ENCODE assay signal across 22 mouse cellular contexts in the genomic region with DNA sequence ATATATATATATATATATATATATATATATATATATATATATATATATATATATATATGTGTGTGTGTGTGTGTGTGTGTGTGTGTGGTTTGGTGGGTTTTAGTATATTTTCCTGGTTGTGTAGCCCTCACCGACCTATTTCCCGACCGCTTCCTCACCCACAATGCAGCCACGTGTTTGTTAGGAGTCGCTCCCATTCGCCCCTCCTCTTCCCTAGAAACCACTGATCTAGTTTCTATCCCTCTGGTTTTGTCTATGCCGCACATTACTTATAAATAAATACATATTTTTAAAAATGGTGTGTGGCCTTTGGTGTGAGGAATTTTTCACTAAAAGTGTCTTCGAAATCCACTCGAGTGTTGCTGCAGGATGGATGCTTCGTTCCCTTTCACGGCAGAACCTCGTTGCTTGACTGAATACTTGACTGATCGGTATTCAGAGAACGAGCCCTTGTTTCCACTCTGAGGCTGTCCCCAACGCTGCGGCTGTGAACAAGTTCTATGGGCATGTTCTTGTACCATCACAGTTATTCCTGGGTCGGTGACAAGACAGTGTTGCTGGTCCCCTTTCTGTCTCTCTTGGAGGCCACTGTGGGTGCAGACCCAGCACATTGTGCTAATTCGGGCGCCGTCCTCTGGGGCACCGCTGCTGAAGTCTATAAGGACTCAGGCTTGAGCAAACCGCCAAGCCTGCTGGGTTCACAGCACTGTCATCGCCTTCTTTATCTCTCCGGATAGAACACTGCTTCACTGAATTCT. TPM values are rescaled to one million over a fixed set of nuclear protein-coding genes. Genes with fewer than 3 reads are reported as not detected.
A peak's percentile ranks its signal among the peaks of the same experiment; 100 is the strongest.
DNase-seq lines count a peak whose midpoint lies in the region; ATAC-seq and TF ChIP-seq lines count a peak whose summit lies in the region.
"Had no signal": no experiment of that assay in that cellular context is flagged by ENCODE, and none has a peak within 500 bp of the region (broad histone marks: within the 10 kb centered on the region; RNA-seq: fewer than 3 reads in every experiment).

No protein-coding gene starts in this region.

- 40% methylated on average over 24 of the region's 24 CpGs for WGBS in heart, embryonic 16.5 days

- peaks cover 16% of the 10 kb centered on the region for H3K36me3 ChIP-seq in E14TG2a.4 (ENCODE audit: insufficient read depth, low read length)
- H3K36me3 ChIP-seq in heart, embryonic 16.5 days (ENCODE audit: control insufficient read depth, insufficient read depth), result no peaks in the 10 kb centered on the region
- H3K36me3 ChIP-seq: embryonic facial prominence, embryonic 12.5 days; hindbrain, embryonic 12.5 days; midbrain, embryonic 15.5 days; neural tube, embryonic 13.5 days; stomach, embryonic 15.5 days had no signal

- peak overlapping the region; percentile 73 for H3K4me3 ChIP-seq in E14TG2a.4 (replicated peaks; ENCODE audit: low read length)
- peak overlapping the region; percentile 7; the same call in 1 of the 2 replicates for H3K4me3 ChIP-seq in heart, embryonic 16.5 days (ENCODE audit: low read length)
- H3K4me3 ChIP-seq: embryonic facial prominence, embryonic 12.5 days; hindbrain, embryonic 12.5 days; layer of hippocampus, adult 2 months; midbrain, embryonic 15.5 days; myocyte; neural tube, embryonic 13.5 days; stomach, embryonic 15.5 days had no signal

- H3K9ac ChIP-seq in heart, embryonic 16.5 days (ENCODE audit: low read length), result peak overlapping the region; percentile 26
- H3K9ac ChIP-seq: embryonic facial prominence, embryonic 12.5 days; hindbrain, embryonic 12.5 days; midbrain, embryonic 15.5 days; neural tube, embryonic 13.5 days; stomach, embryonic 15.5 days had no signal

- H3K9me3 ChIP-seq in E14TG2a.4 (ENCODE audit: low read length), result no peaks in the 10 kb centered on the region
- H3K9me3 ChIP-seq in heart, embryonic 16.5 days (replicated peaks; ENCODE audit: control insufficient read depth, low read length), result no peaks in the 10 kb centered on the region
- H3K9me3 ChIP-seq: embryonic facial prominence, embryonic 12.5 days; hindbrain, embryonic 12.5 days; midbrain, embryonic 15.5 days; neural tube, embryonic 13.5 days; stomach, embryonic 15.5 days had no signal

- H3K27ac ChIP-seq in heart, embryonic 16.5 days (ENCODE audit: low read length), result peak overlapping the region; percentile 64
- H3K27ac ChIP-seq: embryonic facial prominence, embryonic 12.5 days; hindbrain, embryonic 12.5 days; layer of hippocampus, adult 2 months; midbrain, embryonic 15.5 days; neural tube, embryonic 13.5 days; stomach, embryonic 15.5 days had no signal

- TF ChIP-seq CTCF in E14TG2a.4 (conservative IDR thresholded peaks at IDR 0.05; ENCODE audit: low read length), result no peak

- H3K27me3 ChIP-seq in E14TG2a.4 (ENCODE audit: insufficient read depth, low read length), result no peaks in the 10 kb centered on the region
- H3K27me3 ChIP-seq in heart, embryonic 16.5 days (ENCODE audit: control insufficient read depth, insufficient read depth, low read length), result no peaks in the 10 kb centered on the region
- H3K27me3 ChIP-seq: embryonic facial prominence, embryonic 12.5 days; hindbrain, embryonic 12.5 days; neural tube, embryonic 13.5 days; stomach, embryonic 15.5 days had no signal

- peak; percentile 86 for DNase-seq in heart, adult 11 months
- DNase-seq in heart, adult 9 months (ENCODE audit: low spot score in 2 of 2), result no peak
- peak; percentile 63 for DNase-seq in ZHBTc4 (ENCODE audit: low read depth, low spot score)
- DNase-seq in urinary bladder, postnatal 25 days (ENCODE audit: low spot score), result no peak
- no peak for DNase-seq in adrenal gland, postnatal 25 days
- DNase-seq in adrenal gland, adult 8-10 months, result no peak
- DNase-seq: cerebellum, adult 11-12 months; cerebellum, postnatal 10 days; kidney, postnatal 25 days; lung, postnatal 4 days; right cerebral cortex, postnatal 4 days; thymus, adult 2 months had no signal

- peaks cover 59% of the 10 kb centered on the region for H3K4me1 ChIP-seq in E14TG2a.4 (replicated peaks; ENCODE audit: low read depth, low read length)
- H3K4me1 ChIP-seq in heart, embryonic 16.5 days (ENCODE audit: control insufficient read depth, insufficient read depth, low read length), result peaks cover 18% of the 10 kb centered on the region

- peak overlapping the region; percentile 26 for H3K4me2 ChIP-seq in heart, embryonic 16.5 days (ENCODE audit: low read depth, low read length)
- H3K4me2 ChIP-seq: embryonic facial prominence, embryonic 12.5 days; hindbrain, embryonic 12.5 days; midbrain, embryonic 15.5 days; neural tube, embryonic 13.5 days; stomach, embryonic 15.5 days had no signal

- ATAC-seq in heart, embryonic 16.5 days (replicated peaks; ENCODE audit: extremely low read depth, insufficient read depth, low FRiP score), result no peak
- ATAC-seq: intestine, postnatal 0 days; midbrain, embryonic 15.5 days had no signal

RNA-seq across cellular contexts. Expression of gene Slc25a36, which starts 2.0 kb away (rescaled TPM):
- polyA plus RNA-seq in heart, embryonic 16.5 days (2015; fragmentation: Nextera tagmentation; extraction: Ambion mirVana), result 42.3 and 47.0 TPM in 2 replicates
- 76.6 and 105 TPM in 2 replicates for total RNA-seq in adrenal gland, postnatal 25 days (2021)
- 100 to 1,000 TPM in 2 of 4 experiments, 10 to 100 TPM in 2; 76.3 to 126 (median 102) TPM for total RNA-seq in adrenal gland, adult 8-10 months (2022)

Comparison
In these comparisons a context has a peak if more than half of its experiments do, and no peak if none do; other contexts are left out.
1. DNase-seq: peak in heart, adult 11 months (single experiment) and ZHBTc4 (single experiment); none in heart, adult 9 months (0 of 2), urinary bladder, postnatal 25 days (single experiment), adrenal gland, postnatal 25 days (single experiment) and adrenal gland, adult 8-10 months (single experiment).